Mouse (Mus musculus): ENCODE results near the gene Wscd1. TPM values are rescaled to one million over a fixed set of nuclear protein-coding genes. Genes with fewer than 3 reads are reported as not detected.

Wscd1 gene
- total RNA-seq, 2 experiments from 2014 or later, result 111 to 114 TPM

GRCm38 (mm10) chr11:71756325-71756724 is 6.6 kb downstream of the Wscd1 start:
- peak overlapping the region; percentile 99 for H3K27ac ChIP-seq
- no peak for DNase-seq (ENCODE audit: low spot score in 2 of 2)
- H3K4me3 ChIP-seq, result no peak overlapping the region
- no peak for TF ChIP-seq CTCF (conservative IDR thresholded peaks at IDR 0.05)

GRCm38 (mm10) chr11:71758211-71759110 is 8.7 kb downstream of the Wscd1 start:
- peak overlapping the region; percentile 95 for H3K27ac ChIP-seq
- DNase-seq (ENCODE audit: low spot score in 2 of 2), result peak; percentile 58 to 88
- no peak for TF ChIP-seq CTCF (conservative IDR thresholded peaks at IDR 0.05)
- peak overlapping the region; percentile 20; the same call in 1 of the 2 replicates for H3K4me3 ChIP-seq

- DNase-seq (ENCODE audit: low spot score in 2 of 2), result no peak
- peak overlapping the region; percentile 95 for H3K27ac ChIP-seq
- no peak overlapping the region for H3K4me3 ChIP-seq
- TF ChIP-seq CTCF (conservative IDR thresholded peaks at IDR 0.05), result no peak
These were observed 11.3 kb downstream of the Wscd1 start for GRCm38 (mm10) chr11:71760991-71761390.

DNA sequence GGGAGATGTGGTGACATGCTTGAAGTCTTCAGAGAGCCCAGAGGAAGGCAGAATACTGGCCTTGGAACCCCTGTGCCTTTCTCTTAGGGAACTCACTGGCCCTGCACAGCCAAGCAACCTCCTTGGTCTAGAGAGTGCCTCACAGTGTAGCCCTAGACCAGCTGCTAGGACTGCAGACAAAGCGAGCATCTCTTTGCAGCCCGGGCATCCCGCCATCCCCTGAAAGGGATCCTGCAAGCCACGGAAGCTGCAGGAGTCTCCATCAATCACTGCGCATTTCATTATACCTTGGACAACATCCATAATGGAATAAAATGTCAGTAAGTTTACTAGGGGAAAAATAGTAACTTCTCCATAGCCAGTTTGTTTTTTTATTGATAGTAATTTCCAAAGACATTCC is 13.4 kb downstream of the Wscd1 start:
- Histone ChIP-seq H3K4me3 (no peak overlapping the region), H3K27ac (peak overlapping the region; percentile 95)
- peak; percentile 47 to 59 for DNase-seq (ENCODE audit: low spot score in 2 of 2)
- TF ChIP-seq CTCF (conservative IDR thresholded peaks at IDR 0.05), result no peak

DNA sequence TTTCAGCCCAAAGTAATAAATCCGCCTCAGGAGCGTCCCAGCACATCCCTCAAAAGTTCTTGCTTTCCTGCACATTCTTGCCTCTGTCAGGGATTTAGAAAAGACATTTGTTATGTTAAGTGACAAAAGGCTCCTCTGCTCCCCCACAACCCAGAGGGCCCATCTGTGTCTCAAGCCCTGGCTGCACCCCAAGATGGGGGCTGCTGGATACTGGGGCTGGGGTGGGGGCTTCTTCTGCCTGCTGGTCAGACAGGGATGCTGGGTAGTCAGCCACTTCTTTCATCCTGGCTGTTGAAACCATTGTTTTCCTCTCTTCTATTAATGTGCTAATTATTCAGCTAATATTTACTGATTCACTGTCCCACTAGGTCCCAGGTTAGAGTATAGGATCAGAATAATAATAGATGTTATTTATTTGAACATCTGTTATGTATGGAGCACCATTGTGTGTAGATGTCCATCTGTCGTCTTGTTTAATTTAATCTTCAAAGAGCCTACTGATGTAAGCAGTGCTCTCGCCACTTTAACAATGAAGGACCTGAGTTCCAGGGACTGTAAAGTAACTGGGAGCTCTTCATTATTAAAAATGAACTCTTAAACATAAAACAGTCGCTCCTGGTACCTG is 14.0 kb downstream of the Wscd1 start:
- DNase-seq (ENCODE audit: low spot score in 2 of 2), result no peak
- no peak for TF ChIP-seq CTCF (conservative IDR thresholded peaks at IDR 0.05)
- Histone ChIP-seq H3K27ac (peak overlapping the region; percentile 95), H3K4me3 (no peak overlapping the region)

DNA sequence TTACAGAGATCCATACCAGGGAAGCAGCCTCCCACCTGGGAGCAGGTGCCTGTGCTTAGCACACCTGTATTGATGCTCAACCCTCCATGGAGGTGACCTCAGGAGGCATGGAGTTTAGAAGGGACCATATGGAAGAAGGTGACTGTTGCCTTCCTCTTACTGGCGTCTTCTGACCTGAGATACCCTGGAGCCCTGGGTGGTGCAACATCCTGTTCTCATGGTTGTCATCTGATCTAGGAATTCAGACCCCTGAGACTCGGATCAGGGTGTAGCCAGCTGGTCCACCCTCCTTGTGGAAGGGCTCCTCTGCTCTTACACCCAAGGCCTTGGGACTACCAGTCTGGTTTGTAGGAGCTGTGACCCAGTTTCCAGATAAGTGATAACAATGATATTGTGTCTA is 15.0 kb downstream of the Wscd1 start:
- Histone ChIP-seq H3K27ac (peak overlapping the region; percentile 95), H3K4me3 (no peak overlapping the region)
- no peak for TF ChIP-seq CTCF (conservative IDR thresholded peaks at IDR 0.05)
- DNase-seq (ENCODE audit: low spot score in 2 of 2), result no peak

GRCm38 (mm10) chr11:71765335-71765734 is 15.6 kb downstream of the Wscd1 start:
- no peak for DNase-seq (ENCODE audit: low spot score in 2 of 2)
- no peak for TF ChIP-seq CTCF (conservative IDR thresholded peaks at IDR 0.05)
- Histone ChIP-seq H3K27ac (peak overlapping the region; percentile 95), H3K4me3 (no peak overlapping the region)

DNA sequence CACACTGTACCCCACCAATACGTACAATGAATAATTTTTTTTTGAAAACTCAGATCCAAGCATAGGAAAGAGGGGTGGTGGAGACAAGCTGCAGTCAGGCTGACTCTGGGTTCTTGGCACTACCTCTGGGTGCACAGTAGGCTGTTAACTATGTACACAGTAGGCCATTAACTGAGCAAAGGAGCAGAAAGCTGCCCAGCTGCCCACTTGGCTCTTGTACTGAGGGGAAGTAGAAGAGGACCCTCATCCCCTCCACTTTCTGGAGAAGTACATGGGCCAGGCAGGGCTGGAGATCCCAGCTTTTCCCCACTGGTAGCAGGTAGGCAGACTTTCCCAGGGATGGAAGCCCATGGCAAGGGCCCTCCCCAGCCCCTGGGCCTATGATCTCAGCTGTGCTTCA is 16.7 kb downstream of the Wscd1 start:
- peak overlapping the region; percentile 95 for H3K27ac ChIP-seq
- TF ChIP-seq CTCF (conservative IDR thresholded peaks at IDR 0.05), result no peak
- H3K4me3 ChIP-seq, result no peak overlapping the region
- no peak for DNase-seq (ENCODE audit: low spot score in 2 of 2)

DNA sequence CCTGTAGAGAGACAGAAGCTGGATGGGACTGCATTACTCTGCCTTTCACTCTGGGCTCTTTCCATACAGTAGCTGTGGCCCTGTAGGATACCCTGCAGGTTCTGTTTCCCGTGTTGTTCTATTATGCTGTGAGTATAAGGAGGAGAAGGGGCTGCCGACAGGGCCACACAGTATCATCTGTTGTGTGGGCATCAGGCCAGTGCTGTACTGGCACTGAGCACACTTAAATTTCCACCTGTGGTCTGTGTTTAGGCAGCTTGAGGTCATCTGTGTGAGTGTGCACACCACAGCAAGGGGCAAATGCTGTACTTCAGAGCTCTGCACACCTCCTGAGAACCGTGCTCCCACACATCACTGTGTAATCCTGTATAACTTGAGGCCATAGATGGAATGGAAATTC is 18.0 kb downstream of the Wscd1 start:
- Histone ChIP-seq H3K4me3 (no peak overlapping the region), H3K27ac (peak overlapping the region; percentile 95; the same call in 1 of the 2 replicates)
- TF ChIP-seq CTCF (conservative IDR thresholded peaks at IDR 0.05), result no peak
- no peak for DNase-seq (ENCODE audit: low spot score in 2 of 2)

- Histone ChIP-seq H3K4me3 (no peak overlapping the region), H3K27ac (peak overlapping the region; percentile 88)
- no peak for TF ChIP-seq CTCF (conservative IDR thresholded peaks at IDR 0.05)
- no peak for DNase-seq (ENCODE audit: low spot score in 2 of 2)
These were observed 20.0 kb downstream of the Wscd1 start for GRCm38 (mm10) chr11:71769744-71770143.

GRCm38 (mm10) chr11:71770479-71770878 is 20.8 kb downstream of the Wscd1 start:
- Histone ChIP-seq H3K4me3 (no peak overlapping the region), H3K27ac (peak overlapping the region; percentile 88)
- TF ChIP-seq CTCF (conservative IDR thresholded peaks at IDR 0.05), result no peak
- DNase-seq (ENCODE audit: low spot score in 2 of 2), result peak in 1 of 2 experiments; percentile 64

- TF ChIP-seq CTCF (conservative IDR thresholded peaks at IDR 0.05), result no peak
- DNase-seq (ENCODE audit: low spot score in 2 of 2), result peak; percentile 55 to 73
- peak overlapping the region; percentile 88 for H3K27ac ChIP-seq
- H3K4me3 ChIP-seq, result no peak overlapping the region
These were observed 21.4 kb downstream of the Wscd1 start for GRCm38 (mm10) chr11:71771074-71771473.

- no peak for DNase-seq (ENCODE audit: low spot score in 2 of 2)
- TF ChIP-seq CTCF (conservative IDR thresholded peaks at IDR 0.05), result no peak
- Histone ChIP-seq H3K4me3 (no peak overlapping the region), H3K27ac (peak overlapping the region; percentile 88)
These were observed 22.3 kb downstream of the Wscd1 start for GRCm38 (mm10) chr11:71772056-71772455.

Data from layer of hippocampus, adult 2 months (tissue).